Mouse (Mus musculus): ENCODE measurements around the gene Epb42. TPM values are rescaled to one million over a fixed set of nuclear protein-coding genes. Genes with fewer than 3 reads are reported as not detected.

Epb42 gene
- 1.1 and 1.2 TPM in 2 replicates for polyA plus RNA-seq (2015; fragmentation: Nextera tagmentation; extraction: Ambion mirVana)

DNA sequence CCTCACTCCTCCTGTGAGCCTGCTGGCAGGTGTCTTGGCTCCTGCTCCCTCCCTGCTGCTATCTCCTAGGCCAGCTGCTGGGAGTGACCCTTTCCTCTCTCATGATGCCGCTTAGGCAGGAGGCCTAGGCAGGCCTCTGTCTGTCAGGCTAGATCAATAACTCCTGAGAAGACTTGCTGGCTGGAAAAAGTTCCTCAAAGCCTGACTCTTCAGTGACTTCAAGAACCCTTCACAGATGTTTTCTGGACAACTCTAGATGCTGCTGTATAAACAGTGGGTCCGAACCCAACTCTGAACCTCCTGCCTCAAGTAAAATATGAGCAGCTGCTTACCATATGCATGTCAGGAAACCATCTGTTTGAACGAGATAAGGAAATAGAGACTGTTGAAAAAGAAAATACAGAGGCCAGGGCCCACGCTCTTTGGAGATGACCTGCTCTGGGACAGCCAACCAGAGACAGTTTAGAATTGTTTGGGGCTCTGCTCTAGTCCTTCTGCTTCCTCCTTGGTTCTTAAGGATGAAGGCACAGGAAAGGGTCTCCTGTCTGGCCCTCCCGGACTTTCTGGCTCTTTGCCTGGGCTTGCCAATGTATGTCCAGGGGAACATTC lies at the start of gene Epb42:
Gene Epb42, minus strand, starts transcription at position 340 of the 609 bp plus-strand sequence.
- Histone ChIP-seq H3K4me1 (no peaks in the 10 kb centered on the region), H3K36me3 (no peaks in the 10 kb centered on the region), H3K9me3 (no peaks in the 10 kb centered on the region), H3K9ac (no peak within 1 kb of the TSS), H3K27me3 (no peaks in the 10 kb centered on the region), H3K27ac (no peak within 1 kb of the TSS), H3K4me3 (no peak within 1 kb of the TSS), H3K4me2 (replicated peaks) (no peak within 1 kb of the TSS)
- no peak; the same call in 1 of the 2 replicates for ATAC-seq (ENCODE audit: low FRiP score, low read depth)
- WGBS = 63% methylated on average over 5 of the region's 5 CpGs

DNA sequence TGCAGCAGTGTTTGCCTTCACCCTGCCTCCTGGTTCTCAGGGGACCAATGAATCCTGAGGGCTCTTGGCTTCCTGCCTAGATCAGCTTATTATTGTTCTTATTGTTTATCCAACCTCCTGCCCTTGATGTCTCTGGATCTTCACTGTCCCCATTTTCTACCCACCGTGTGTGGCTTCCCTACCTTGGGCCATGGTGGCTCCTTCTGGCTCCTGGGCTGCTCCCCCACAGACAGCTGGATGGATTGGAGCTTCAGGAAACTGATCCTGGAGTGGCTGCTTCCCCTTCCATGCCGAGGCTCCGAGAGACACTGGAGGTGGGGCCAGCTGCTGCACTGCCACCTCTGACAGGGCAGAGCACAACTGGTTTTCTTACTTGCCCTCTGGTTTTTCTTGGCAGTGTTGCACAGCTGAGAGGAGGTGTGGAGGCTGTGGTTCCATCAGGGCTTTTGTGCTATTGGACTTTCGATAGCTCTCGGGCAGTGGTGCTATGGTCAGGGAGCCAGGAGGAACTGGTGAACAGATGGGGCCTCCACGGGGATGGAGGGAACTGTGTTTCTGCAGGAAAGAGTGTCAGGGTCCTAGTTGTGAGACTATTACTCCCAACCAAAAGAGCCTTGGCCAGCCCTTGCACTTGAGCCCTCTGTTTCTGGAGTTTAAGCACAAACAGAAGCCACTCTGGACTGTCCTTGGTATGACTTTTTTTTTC lies 48.8 kb upstream of the Epb42 start, which contains the start of gene Tgm5:
Gene Tgm5, minus strand, starts transcription at position 362 of the 706 bp plus-strand sequence.
- Histone ChIP-seq H3K4me1 (no peaks in the 10 kb centered on the region), H3K9me3 (no peaks in the 10 kb centered on the region), H3K4me3 (no peak within 1 kb of the TSS), H3K9ac (no peak within 1 kb of the TSS), H3K4me2 (replicated peaks) (no peak within 1 kb of the TSS), H3K27me3 (no peaks in the 10 kb centered on the region), H3K27ac (no peak within 1 kb of the TSS), H3K36me3 (no peaks in the 10 kb centered on the region)
- ATAC-seq (ENCODE audit: low FRiP score, low read depth) = no peak
- 51% methylated on average over 6 of the region's 6 CpGs for WGBS

DNA sequence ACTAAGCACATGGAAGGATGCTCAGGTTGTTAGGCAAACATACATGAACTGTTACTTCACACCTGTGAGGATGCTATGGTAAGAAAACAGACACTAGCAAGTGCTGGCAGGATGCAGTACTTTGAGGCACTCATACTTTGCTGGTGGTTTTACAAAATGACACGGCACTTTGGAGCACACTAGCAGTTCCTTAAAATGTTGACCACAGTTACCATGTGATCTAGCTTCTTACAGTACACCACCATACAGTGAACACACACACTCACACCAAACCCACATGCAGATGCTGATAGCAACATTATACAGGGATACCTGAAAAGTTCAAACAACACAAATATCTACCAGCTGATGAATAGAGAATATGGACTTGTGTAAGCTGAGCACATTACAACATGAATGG lies 45.8 kb upstream of the Epb42 start:
- Histone ChIP-seq H3K4me1 (no peaks in the 10 kb centered on the region), H3K9me3 (no peaks in the 10 kb centered on the region), H3K36me3 (no peaks in the 10 kb centered on the region), H3K27ac (no peak overlapping the region), H3K4me2 (replicated peaks) (no peak overlapping the region), H3K27me3 (no peaks in the 10 kb centered on the region), H3K9ac (no peak overlapping the region), H3K4me3 (no peak overlapping the region)
- no peak for ATAC-seq (ENCODE audit: low FRiP score, low read depth)
- WGBS = 90% methylated on average over 1 of the region's 1 CpGs

DNA sequence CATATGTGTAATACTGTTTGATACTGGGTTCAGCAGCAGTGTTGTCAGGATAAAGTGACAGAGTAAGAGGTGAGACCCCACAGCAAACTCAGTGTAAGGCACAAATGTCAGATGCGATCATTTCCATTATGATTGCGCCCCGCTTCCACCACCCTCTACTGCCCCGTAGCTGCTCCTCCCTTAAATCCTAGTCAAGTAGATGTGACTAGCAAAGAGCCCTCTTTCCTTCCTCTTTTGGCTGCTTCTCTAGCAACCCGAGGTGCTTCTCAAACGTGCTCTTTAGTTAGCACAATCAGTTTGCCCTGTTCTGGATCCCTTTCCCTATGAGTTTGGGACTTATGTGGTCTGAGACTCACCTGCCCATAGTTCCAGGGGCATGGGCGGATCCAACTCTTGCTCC lies 37.9 kb upstream of the Epb42 start:
- no peak overlapping the region for H3K4me2 ChIP-seq (replicated peaks)
- 77% methylated on average over 7 of the region's 7 CpGs for WGBS
- H3K4me1 ChIP-seq = no peaks in the 10 kb centered on the region
- no peak overlapping the region for H3K9ac ChIP-seq
- ATAC-seq (ENCODE audit: low FRiP score, low read depth) = no peak
- no peak overlapping the region for H3K27ac ChIP-seq
- H3K9me3 ChIP-seq = no peaks in the 10 kb centered on the region
- H3K27me3 ChIP-seq = no peaks in the 10 kb centered on the region
- no peaks in the 10 kb centered on the region for H3K36me3 ChIP-seq
- no peak overlapping the region for H3K4me3 ChIP-seq

DNA sequence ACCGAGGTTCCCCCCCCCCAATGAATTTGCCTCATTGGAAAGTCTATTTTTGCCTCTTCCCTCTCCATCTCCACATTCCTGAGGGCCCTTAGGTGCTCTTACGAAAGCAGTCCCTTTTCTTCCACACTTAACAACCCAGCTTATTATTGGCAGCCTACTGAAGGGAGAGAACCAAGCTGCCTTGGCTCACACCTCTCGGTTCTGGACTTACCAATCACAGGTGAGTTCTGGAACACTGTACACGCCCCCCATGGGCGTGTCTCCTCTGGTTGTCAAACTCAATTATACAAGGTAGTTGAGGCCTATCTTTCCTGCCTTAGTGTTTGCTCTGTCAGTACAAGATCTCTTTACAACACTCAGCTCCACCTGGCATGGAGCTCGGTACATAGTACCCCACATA lies 35.0 kb upstream of the Epb42 start:
- H3K27ac ChIP-seq = no peak overlapping the region
- no peaks in the 10 kb centered on the region for H3K9me3 ChIP-seq
- H3K9ac ChIP-seq = no peak overlapping the region
- no peaks in the 10 kb centered on the region for H3K4me1 ChIP-seq
- no peak overlapping the region for H3K4me3 ChIP-seq
- WGBS = 77% methylated on average over 6 of the region's 6 CpGs
- H3K4me2 ChIP-seq (replicated peaks) = no peak overlapping the region
- ATAC-seq (ENCODE audit: low FRiP score, low read depth) = no peak
- H3K36me3 ChIP-seq = no peaks in the 10 kb centered on the region
- no peaks in the 10 kb centered on the region for H3K27me3 ChIP-seq

DNA sequence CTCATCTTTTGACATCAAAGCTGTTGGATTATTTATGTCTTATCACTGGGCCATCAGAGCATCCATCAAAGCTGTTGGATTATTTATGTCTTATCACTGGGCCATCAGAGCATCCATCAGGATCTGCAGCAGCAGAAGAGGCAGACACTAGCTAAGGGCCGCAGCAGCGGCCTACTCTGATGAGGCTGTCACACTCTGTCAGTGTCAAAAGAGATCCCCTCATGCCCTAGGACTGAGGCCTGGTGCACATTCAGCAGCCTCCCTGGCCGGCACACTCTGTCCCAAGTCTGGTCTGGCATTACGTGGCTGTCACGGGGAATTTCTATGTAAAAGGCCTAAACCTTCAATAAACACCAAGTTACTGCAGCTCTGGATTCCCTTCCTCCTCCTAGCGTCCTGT lies 32.6 kb upstream of the Epb42 start:
- no peak for ATAC-seq (ENCODE audit: low FRiP score, low read depth)
- no peak overlapping the region for H3K9ac ChIP-seq
- H3K27me3 ChIP-seq = no peaks in the 10 kb centered on the region
- no peak overlapping the region for H3K27ac ChIP-seq
- no peaks in the 10 kb centered on the region for H3K36me3 ChIP-seq
- H3K9me3 ChIP-seq = no peaks in the 10 kb centered on the region
- WGBS = 69% methylated on average over 6 of the region's 6 CpGs
- no peak overlapping the region for H3K4me3 ChIP-seq
- H3K4me1 ChIP-seq = no peaks in the 10 kb centered on the region
- no peak overlapping the region for H3K4me2 ChIP-seq (replicated peaks)

DNA sequence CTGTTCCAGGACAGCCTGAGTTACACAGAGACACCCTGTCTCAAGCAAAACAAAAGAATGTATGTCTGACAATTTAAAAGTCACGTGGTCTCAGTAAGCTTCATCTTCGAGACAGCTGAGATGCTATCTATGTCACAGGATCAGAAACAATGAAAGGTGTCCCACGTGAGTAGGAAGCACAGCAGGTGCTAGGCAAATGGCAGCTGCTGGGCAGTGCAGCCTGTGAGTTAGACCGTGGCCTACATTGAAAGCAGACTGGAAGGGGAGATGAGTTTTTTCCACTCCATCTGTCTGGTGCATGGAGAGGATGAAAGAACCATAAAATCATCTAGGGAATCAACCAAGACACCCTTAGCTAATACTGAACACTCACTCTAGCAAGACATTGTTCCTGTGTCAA lies 30.2 kb upstream of the Epb42 start:
- Histone ChIP-seq H3K27ac (no peak overlapping the region), H3K4me3 (no peak overlapping the region), H3K4me2 (replicated peaks) (no peak overlapping the region), H3K27me3 (no peaks in the 10 kb centered on the region), H3K9ac (no peak overlapping the region), H3K36me3 (no peaks in the 10 kb centered on the region), H3K4me1 (no peaks in the 10 kb centered on the region), H3K9me3 (no peaks in the 10 kb centered on the region)
- WGBS = 70% methylated on average over 4 of the region's 4 CpGs
- no peak for ATAC-seq (ENCODE audit: low FRiP score, low read depth)

DNA sequence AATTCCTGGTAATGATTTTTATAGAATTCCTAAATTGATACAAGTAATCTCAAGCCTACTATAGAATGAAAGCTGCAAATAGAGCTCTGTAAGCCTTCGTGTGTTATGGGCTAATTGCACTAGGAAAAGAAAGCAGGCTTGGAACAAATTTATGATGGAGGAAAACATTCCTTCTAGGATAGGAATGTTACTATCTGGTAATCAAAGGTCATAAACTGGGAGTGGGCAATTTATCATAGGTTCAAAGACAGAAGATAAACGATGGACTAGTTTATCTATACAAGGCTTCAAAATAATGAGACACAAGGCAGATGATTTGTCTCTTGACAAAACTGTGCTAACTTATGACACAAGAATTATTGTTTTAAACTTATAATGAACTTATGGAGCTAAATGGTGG lies 24.4 kb upstream of the Epb42 start:
- no peaks in the 10 kb centered on the region for H3K9me3 ChIP-seq
- ATAC-seq (ENCODE audit: low FRiP score, low read depth) = no peak
- WGBS = 52% methylated on average over 2 of the region's 2 CpGs
- no peak overlapping the region for H3K4me3 ChIP-seq
- no peak overlapping the region for H3K27ac ChIP-seq
- no peak overlapping the region for H3K9ac ChIP-seq
- H3K36me3 ChIP-seq = no peaks in the 10 kb centered on the region
- no peak overlapping the region for H3K4me2 ChIP-seq (replicated peaks)
- no peaks in the 10 kb centered on the region for H3K4me1 ChIP-seq
- H3K27me3 ChIP-seq = no peaks in the 10 kb centered on the region

DNA sequence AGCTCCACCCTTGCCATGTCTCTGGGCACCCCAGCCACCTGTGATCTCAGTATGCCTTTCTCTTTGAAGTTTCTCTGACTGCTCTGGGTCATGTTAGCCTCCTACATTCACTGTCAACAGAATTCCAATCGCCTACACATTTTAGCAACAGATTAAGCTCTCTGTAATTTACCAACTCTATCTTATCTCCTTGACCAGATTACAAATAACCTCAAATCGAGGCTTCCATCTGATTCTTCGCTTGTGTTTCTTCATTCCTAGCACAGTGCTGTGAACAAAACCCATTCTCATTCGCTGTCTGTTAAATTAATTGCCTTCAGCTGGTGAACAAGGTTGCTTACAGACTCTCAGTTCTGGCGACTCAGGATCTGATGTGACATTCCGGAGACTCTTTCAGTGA lies 21.1 kb upstream of the Epb42 start:
- H3K4me3 ChIP-seq = no peak overlapping the region
- ATAC-seq (ENCODE audit: low FRiP score, low read depth) = no peak
- H3K4me2 ChIP-seq (replicated peaks) = no peak overlapping the region
- no peaks in the 10 kb centered on the region for H3K27me3 ChIP-seq
- no peak overlapping the region for H3K27ac ChIP-seq
- H3K4me1 ChIP-seq = no peaks in the 10 kb centered on the region
- H3K9me3 ChIP-seq = no peaks in the 10 kb centered on the region
- no peaks in the 10 kb centered on the region for H3K36me3 ChIP-seq
- no peak overlapping the region for H3K9ac ChIP-seq
- WGBS = 65% methylated on average over 6 of the region's 6 CpGs

DNA sequence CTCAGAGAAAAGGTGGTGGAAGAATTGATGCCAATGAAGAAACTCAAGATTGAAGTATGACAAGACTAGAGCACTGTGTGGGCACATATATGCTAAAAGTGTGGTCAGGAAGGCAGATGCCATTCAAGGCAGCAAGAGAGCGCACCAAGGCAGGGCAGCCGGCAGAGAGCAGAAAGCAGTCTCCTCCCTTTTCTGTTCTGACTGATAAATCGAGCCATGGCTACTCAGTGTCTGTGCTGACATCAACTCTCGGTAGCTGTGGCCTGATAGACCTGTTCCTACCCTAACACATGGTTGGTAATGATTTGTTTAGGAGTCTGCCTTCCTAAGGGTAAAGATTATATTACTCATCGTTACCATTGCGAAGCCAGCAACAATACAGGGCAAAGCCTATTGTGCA lies 19.0 kb upstream of the Epb42 start:
- Histone ChIP-seq H3K27ac (no peak overlapping the region), H3K27me3 (no peaks in the 10 kb centered on the region), H3K9ac (no peak overlapping the region), H3K9me3 (no peaks in the 10 kb centered on the region), H3K4me1 (no peaks in the 10 kb centered on the region), H3K4me3 (no peak overlapping the region), H3K4me2 (replicated peaks) (no peak overlapping the region), H3K36me3 (no peaks in the 10 kb centered on the region)
- 85% methylated on average over 6 of the region's 6 CpGs for WGBS
- ATAC-seq (ENCODE audit: low FRiP score, low read depth) = no peak

DNA sequence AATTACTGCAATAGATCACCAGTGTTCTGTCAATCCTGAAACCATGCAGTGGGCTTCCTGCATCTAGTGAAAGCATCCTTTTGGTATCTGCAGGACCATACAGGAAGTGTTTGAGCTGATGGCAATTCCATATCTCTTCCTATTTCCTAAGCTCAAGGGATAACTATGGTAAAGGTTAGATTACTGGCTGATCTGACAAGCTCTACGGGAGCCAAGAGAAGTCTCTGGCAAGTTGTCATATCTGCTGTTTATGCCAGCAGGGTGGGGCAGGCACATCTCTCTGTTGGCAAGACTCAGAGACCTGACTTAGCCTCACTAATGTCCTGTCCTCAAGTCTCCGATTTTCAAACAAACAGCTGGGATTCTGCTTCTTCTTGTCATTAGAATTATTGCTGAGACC lies 17.2 kb upstream of the Epb42 start:
- no peaks in the 10 kb centered on the region for H3K4me1 ChIP-seq
- no peak overlapping the region for H3K9ac ChIP-seq
- H3K4me3 ChIP-seq = no peak overlapping the region
- H3K4me2 ChIP-seq (replicated peaks) = no peak overlapping the region
- 74% methylated on average over 2 of the region's 2 CpGs for WGBS
- no peak overlapping the region for H3K27ac ChIP-seq
- no peaks in the 10 kb centered on the region for H3K36me3 ChIP-seq
- no peaks in the 10 kb centered on the region for H3K9me3 ChIP-seq
- no peak for ATAC-seq (ENCODE audit: low FRiP score, low read depth)
- H3K27me3 ChIP-seq = no peaks in the 10 kb centered on the region

DNA sequence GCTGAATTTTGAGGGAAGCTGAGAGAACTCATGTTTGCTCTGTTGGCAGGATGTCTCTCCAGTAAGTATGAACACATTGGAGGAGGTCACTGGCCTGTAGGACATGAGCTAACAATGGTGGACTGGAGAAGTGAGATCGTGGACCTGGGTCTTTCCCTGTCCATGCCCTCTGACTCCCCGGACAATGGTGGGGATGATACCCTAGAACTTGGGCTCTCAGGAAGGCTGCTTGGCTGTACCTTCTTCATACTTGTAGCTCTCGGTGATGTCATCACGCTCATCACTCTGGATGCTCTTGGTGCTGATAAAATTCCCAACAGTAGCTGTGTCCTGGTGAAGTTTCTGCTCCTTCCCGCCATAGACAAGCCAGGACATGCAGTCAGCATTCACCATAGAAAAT lies 15.3 kb upstream of the Epb42 start:
- no peak overlapping the region for H3K4me2 ChIP-seq (replicated peaks)

DNA sequence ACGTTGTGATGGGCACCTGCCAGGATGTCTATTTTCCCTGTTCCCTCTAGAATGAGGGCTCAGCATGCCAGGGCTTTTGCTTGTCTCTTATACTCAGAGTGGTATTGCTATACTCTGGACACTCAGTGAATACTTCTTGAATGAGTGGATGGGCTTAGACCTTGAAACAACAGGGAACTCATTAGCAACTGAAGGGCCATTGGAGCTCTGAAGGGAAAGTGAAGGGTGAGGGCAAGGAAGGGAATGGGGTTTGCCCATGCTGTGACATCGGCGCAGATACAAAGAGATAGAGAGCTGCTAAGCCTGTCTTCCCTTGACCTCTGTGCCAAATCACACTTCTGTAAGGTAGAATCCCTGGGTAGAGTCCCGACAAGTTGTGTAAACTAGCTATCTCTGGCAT lies 8.8 kb upstream of the Epb42 start:
- Histone ChIP-seq H3K9ac (no peak overlapping the region), H3K4me2 (replicated peaks) (no peak overlapping the region), H3K27ac (no peak overlapping the region), H3K4me1 (no peaks in the 10 kb centered on the region), H3K9me3 (no peaks in the 10 kb centered on the region), H3K36me3 (no peaks in the 10 kb centered on the region), H3K27me3 (no peaks in the 10 kb centered on the region), H3K4me3 (no peak overlapping the region)
- ATAC-seq (ENCODE audit: low FRiP score, low read depth) = no peak
- WGBS = 80% methylated on average over 4 of the region's 4 CpGs

More for the DNA sequence above, 15.3 kb upstream of the Epb42 start:
- 91% methylated on average over 5 of the region's 5 CpGs for WGBS
- H3K9me3 ChIP-seq = no peaks in the 10 kb centered on the region
- H3K9ac ChIP-seq = no peak overlapping the region
- no peaks in the 10 kb centered on the region for H3K36me3 ChIP-seq
- no peak overlapping the region for H3K27ac ChIP-seq
- H3K4me1 ChIP-seq = no peaks in the 10 kb centered on the region
- ATAC-seq (ENCODE audit: low FRiP score, low read depth) = no peak
- H3K4me3 ChIP-seq = no peak overlapping the region
- no peaks in the 10 kb centered on the region for H3K27me3 ChIP-seq
